Mouse (Mus musculus) myocyte (in vitro differentiated cells): ENCODE results near the gene Timm8a2. TPM values are rescaled to one million over a fixed set of nuclear protein-coding genes. Genes with fewer than 3 reads are reported as not detected.

Source experiments
- H3K27me3 ChIP-seq: one replicate; pipeline ENCODE4 v1.6.1; 2011; ENCODE audit not compliant: control insufficient read depth, insufficient read depth, insufficient read length
- H3K36me3 ChIP-seq: one replicate; pipeline ENCODE4 v1.6.1; 2011; ENCODE audit not compliant: control insufficient read depth, insufficient read depth
- H3K4me2 ChIP-seq: one replicate; pipeline ENCODE4 v1.6.1; 2011; ENCODE audit warnings: low read depth, control low read depth
- H3K4me3 ChIP-seq: one replicate; pipeline ENCODE4 v1.5.1; 2011; ENCODE audit warnings: mild to moderate bottlenecking, control low read depth, moderate library complexity
- H3K79me2 ChIP-seq: one replicate; pipeline ENCODE4 v1.6.1; 2011; ENCODE audit not compliant: control insufficient read depth, insufficient read depth
- H3ac ChIP-seq: one replicate; pipeline ENCODE4 v1.6.1; 2011; ENCODE audit not compliant: control insufficient read depth, insufficient read length
- CEBPB ChIP-seq: IDR thresholded peaks from 2 replicates; pipeline ENCODE4 v1.6.1; 2011; ENCODE audit warnings: mild to moderate bottlenecking, moderate library complexity; ENCODE audit not compliant: poor library complexity, insufficient read depth, severe bottlenecking
- E2F4 ChIP-seq: IDR thresholded peaks from one replicate; pipeline ENCODE4 v1.6.1; 2011; ENCODE audit warnings: mild to moderate bottlenecking, control low read depth, moderate library complexity; ENCODE audit not compliant: insufficient read depth
- MAX ChIP-seq: IDR thresholded peaks from one replicate; pipeline ENCODE4 v1.6.1; 2011; ENCODE audit warnings: low read depth, mild to moderate bottlenecking, control low read depth
- MYOD1 ChIP-seq, 3 experiments: IDR thresholded peaks; one replicate each; pipeline ENCODE4 v1.6.1; 2011; ENCODE audit warnings: control low read depth in 2 of 3, low read depth in 2 of 3, mild to moderate bottlenecking in 2 of 3, moderate library complexity in 1 of 3; ENCODE audit not compliant: insufficient read length in 2 of 3, control insufficient read depth in 1 of 3
- MYOG ChIP-seq, 3 experiments: IDR thresholded peaks; one replicate each; pipeline ENCODE4 v1.6.1; 2011; ENCODE audit warnings: control low read depth in 2 of 3, low read depth in 2 of 3, mild to moderate bottlenecking in 2 of 3; ENCODE audit not compliant: insufficient read length in 2 of 3, control insufficient read depth in 1 of 3, insufficient read depth in 1 of 3
- POLR2A ChIP-seq: IDR thresholded peaks from one replicate; pipeline ENCODE4 v1.6.1; 2011; ENCODE audit warnings: low read depth, mild to moderate bottlenecking, control low read depth, moderate library complexity; ENCODE audit not compliant: insufficient read length
- POLR2AphosphoS2 ChIP-seq: IDR thresholded peaks from one replicate; pipeline ENCODE4 v1.6.1; 2011; ENCODE audit warnings: low read depth, control low read depth; ENCODE audit not compliant: insufficient read length
- REST ChIP-seq: IDR thresholded peaks from one replicate; pipeline ENCODE4 v1.6.1; 2011; ENCODE audit warnings: mild to moderate bottlenecking, control low read depth, moderate library complexity; ENCODE audit not compliant: insufficient read depth, insufficient read length
- SRF ChIP-seq: IDR thresholded peaks from one replicate; pipeline ENCODE4 v1.6.1; 2011; ENCODE audit warnings: low read depth; ENCODE audit not compliant: control insufficient read depth, insufficient read length
- TCF12 ChIP-seq: IDR thresholded peaks from one replicate; pipeline ENCODE4 v1.6.1; 2011; ENCODE audit warnings: mild to moderate bottlenecking, control low read depth; ENCODE audit not compliant: poor library complexity, insufficient read depth, severe bottlenecking
- TCF3 ChIP-seq: IDR thresholded peaks from one replicate; pipeline ENCODE4 v1.6.1; 2011; ENCODE audit warnings: low read depth, control low read depth; ENCODE audit not compliant: insufficient read length
- USF1 ChIP-seq: IDR thresholded peaks from one replicate; pipeline ENCODE4 v1.6.1; 2011; ENCODE audit warnings: low read depth, mild to moderate bottlenecking, control low read depth, moderate library complexity
- polyA plus RNA-seq: library from polyadenylated mRNA; unstranded; fragments of >200 nt; fragmentation: generic; extraction: Trizol; gene quantifications from one replicate; pipeline ENCODE4 v1.2.1, GENCODE M21; 2012; ENCODE audit warnings: missing spikeins

Gene Timm8a2
- polyA plus RNA-seq, 1 experiment = not detected

DNA sequence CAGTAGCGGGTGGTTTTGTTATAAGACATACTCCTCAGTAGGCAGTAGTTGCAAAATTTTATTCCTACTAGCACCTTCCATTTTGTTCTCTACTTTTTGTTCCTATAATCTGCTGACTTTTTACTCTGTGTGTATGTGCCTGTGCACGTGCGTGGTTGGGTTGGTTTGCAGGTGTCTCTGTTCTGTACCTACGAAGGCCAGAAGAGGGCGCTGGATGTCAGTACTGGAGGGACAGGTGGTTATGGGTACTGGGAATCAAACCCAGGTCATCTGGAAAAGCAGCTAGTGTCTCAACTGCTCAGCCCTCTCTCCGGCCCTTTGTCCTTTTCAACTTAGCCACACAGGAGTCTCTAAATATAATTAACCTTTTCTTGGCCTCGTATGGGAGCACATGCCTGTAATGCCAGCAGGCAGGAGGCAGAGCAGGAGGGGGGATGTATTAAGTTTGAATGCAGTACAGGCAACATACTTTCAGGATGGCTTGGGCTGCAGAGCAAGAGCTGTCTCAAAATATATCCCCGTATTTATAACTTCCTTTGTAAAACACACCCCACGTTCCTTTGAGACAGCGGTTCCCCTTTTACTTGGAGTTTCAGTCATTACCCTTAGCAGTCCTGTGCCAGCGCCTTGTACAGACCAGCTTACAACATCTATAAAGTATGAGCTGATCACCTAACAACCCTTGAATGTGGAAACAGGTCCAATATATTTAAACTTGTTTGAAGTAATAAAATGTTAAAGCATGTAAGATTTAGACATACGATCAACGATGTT, 4.6 kb downstream of the Timm8a2 start:
- Histone ChIP-seq H3K27me3 (no peaks in the 10 kb centered on the region), H3K4me3 (no peak overlapping the region), H3ac (no peak overlapping the region), H3K4me2 (no peak overlapping the region), H3K36me3 (no peaks in the 10 kb centered on the region), H3K79me2 (no peaks in the 10 kb centered on the region)
- TF ChIP-seq MYOG (IDR thresholded peaks at IDR 0.05; ENCODE audit: control insufficient read depth in 1 of 3, insufficient read depth in 1 of 3, insufficient read length in 2 of 3, low read depth in 2 of 3) = no peak
- TF ChIP-seq TCF12 = no peak
- TF ChIP-seq E2F4 = no peak
- no peak for TF ChIP-seq USF1
- no peak for TF ChIP-seq CEBPB
- no peak for TF ChIP-seq REST
- no peak for TF ChIP-seq POLR2AphosphoS2

GRCm38 (mm10) chr14:122041413-122041825, 6.9 kb downstream of the Timm8a2 start:
- Histone ChIP-seq H3K4me3 (no peak overlapping the region), H3K79me2 (no peaks in the 10 kb centered on the region), H3K4me2 (no peak overlapping the region), H3ac (no peak overlapping the region), H3K27me3 (peaks cover 7% of the 10 kb centered on the region), H3K36me3 (no peaks in the 10 kb centered on the region)
- no peak for TF ChIP-seq MYOD1 (IDR thresholded peaks at IDR 0.05; ENCODE audit: control insufficient read depth in 1 of 3, insufficient read length in 2 of 3, low read depth in 2 of 3)
- TF ChIP-seq POLR2AphosphoS2 = no peak
- TF ChIP-seq E2F4 = no peak
- TF ChIP-seq TCF3 = no peak
- TF ChIP-seq TCF12 = no peak
- TF ChIP-seq CEBPB = no peak
- no peak for TF ChIP-seq REST
- no peak for TF ChIP-seq USF1

DNA sequence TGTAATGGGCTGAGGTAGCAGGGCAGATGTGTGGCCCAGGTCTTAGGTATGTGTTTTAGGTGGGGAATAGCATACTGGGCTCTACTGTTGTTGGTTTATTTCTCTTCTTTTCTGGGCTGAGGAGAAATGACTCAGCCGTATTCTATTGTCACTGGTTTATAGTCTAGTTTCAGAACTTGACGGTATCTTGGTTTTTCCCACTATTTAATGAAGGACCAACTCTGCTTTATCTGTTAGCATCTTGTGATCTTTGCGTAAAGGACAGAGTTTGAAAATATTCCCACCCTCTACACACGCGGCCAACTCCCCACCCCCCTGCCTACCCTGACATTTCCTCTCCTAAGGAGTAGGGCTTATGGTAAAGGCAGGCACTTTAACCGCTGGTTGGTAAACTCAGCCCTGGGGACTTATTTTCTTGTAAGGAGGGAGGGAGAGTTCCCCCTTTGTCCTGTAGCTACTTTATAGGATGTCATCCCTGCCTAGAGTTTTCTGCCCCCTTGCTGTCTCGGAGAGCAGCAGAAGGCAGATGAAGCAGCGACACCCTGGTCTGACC, 7.7 kb downstream of the Timm8a2 start:
- no peaks in the 10 kb centered on the region for H3K36me3 ChIP-seq
- no peak overlapping the region for H3K4me2 ChIP-seq
- H3K4me3 ChIP-seq = no peak overlapping the region
- no peaks in the 10 kb centered on the region for H3K79me2 ChIP-seq
- H3K27me3 ChIP-seq = peaks cover 7% of the 10 kb centered on the region
- no peak for TF ChIP-seq POLR2A
- no peak for TF ChIP-seq TCF12
- TF ChIP-seq REST = no peak
- TF ChIP-seq TCF3 = no peak
- TF ChIP-seq MAX = no peak
- no peak for TF ChIP-seq USF1
- no peak for TF ChIP-seq MYOD1 (IDR thresholded peaks at IDR 0.05; ENCODE audit: control insufficient read depth in 1 of 3, insufficient read length in 2 of 3, low read depth in 2 of 3)
- no peak for TF ChIP-seq E2F4
- no peak for TF ChIP-seq MYOG (IDR thresholded peaks at IDR 0.05; ENCODE audit: control insufficient read depth in 1 of 3, insufficient read depth in 1 of 3, insufficient read length in 2 of 3, low read depth in 2 of 3)
- no peak for TF ChIP-seq POLR2AphosphoS2
- H3ac ChIP-seq = no peak overlapping the region

DNA sequence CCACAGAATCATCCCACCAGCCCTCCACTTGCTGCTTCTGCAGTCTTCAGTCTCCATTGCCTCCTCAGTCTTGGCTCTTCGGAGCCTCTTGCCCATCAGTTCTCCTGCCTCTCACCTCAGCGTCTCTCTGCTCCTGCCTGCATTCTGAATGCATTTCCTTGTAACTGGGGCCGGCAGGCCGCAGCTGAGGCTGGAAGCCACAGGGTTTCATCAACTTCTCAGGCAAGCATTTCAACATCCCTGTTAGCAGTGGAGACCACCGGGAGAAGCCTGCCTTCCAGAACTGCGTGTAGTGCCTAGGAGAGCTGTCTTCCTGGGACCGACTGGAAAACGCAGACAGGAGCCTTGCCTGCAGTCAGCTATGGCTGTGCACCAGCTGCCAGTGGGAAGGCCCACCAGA, 13.3 kb downstream of the Timm8a2 start:
- Histone ChIP-seq H3K79me2 (no peaks in the 10 kb centered on the region), H3K27me3 (peaks cover 19% of the 10 kb centered on the region), H3K36me3 (no peaks in the 10 kb centered on the region), H3ac (no peak overlapping the region), H3K4me2 (no peak overlapping the region), H3K4me3 (no peak overlapping the region)
- TF ChIP-seq POLR2AphosphoS2 = no peak
- TF ChIP-seq USF1 = no peak
- TF ChIP-seq MYOG (IDR thresholded peaks at IDR 0.05; ENCODE audit: control insufficient read depth in 1 of 3, insufficient read depth in 1 of 3, insufficient read length in 2 of 3, low read depth in 2 of 3) = no peak
- TF ChIP-seq CEBPB = no peak
- TF ChIP-seq MYOD1 (IDR thresholded peaks at IDR 0.05; ENCODE audit: control insufficient read depth in 1 of 3, insufficient read length in 2 of 3, low read depth in 2 of 3) = no peak
- no peak for TF ChIP-seq MAX
- no peak for TF ChIP-seq TCF3
- no peak for TF ChIP-seq E2F4
- no peak for TF ChIP-seq SRF
- no peak for TF ChIP-seq REST

DNA sequence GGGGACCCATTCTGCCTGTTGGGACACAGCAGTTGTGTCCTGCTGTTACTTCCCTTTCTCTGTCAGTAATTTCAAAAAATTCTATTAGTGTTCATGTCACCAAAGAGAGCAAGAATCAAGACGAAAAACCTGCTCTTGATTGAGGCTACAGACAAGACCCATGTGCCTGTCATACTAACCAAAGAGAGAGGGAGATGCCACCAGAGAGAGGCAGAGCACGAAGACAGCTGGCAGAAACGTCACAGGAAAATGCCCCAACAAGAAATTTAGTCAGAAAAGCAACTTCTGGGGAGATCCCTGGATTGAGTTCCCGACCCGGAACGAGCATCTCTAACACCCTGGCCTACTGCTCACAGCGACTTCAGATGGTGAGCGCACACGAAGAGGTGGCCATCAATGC, 14.3 kb downstream of the Timm8a2 start:
- TF ChIP-seq MYOD1 (IDR thresholded peaks at IDR 0.05; ENCODE audit: control insufficient read depth in 1 of 3, insufficient read length in 2 of 3, low read depth in 2 of 3) (no peak), USF1 (no peak), TCF3 (no peak), MAX (no peak), CEBPB (no peak), MYOG (IDR thresholded peaks at IDR 0.05; ENCODE audit: control insufficient read depth in 1 of 3, insufficient read depth in 1 of 3, insufficient read length in 2 of 3, low read depth in 2 of 3) (no peak), POLR2A (no peak), TCF12 (no peak), SRF (no peak)
- Histone ChIP-seq H3K27me3 (peaks cover 19% of the 10 kb centered on the region), H3K4me3 (no peak overlapping the region)

More for the DNA sequence above, 14.3 kb downstream of the Timm8a2 start:
- no peak overlapping the region for H3ac ChIP-seq
- H3K4me2 ChIP-seq = peak overlapping the region; percentile 6
- H3K79me2 ChIP-seq = no peaks in the 10 kb centered on the region
- H3K36me3 ChIP-seq = no peaks in the 10 kb centered on the region
